Mouse (Mus musculus): ENCODE data around the gene Fbf1.

Fbf1 gene

GRCm38 (mm10) chr11:116178411-116179121 lies 10.6 kb upstream of the Fbf1 start:
- no peak for DNase-seq (ENCODE audit: low spot score)

- DNase-seq (ENCODE audit: low spot score), result no peak
Measured at GRCm38 (mm10) chr11:116176010-116176409, 8.0 kb upstream of the Fbf1 start.

GRCm38 (mm10) chr11:116174775-116175448 lies 6.9 kb upstream of the Fbf1 start:
- no peak for DNase-seq (ENCODE audit: low spot score)

- DNase-seq (ENCODE audit: low spot score), result no peak
Measured at GRCm38 (mm10) chr11:116171959-116172358, 4.0 kb upstream of the Fbf1 start.

- no peak for DNase-seq (ENCODE audit: low spot score)
Measured at GRCm38 (mm10) chr11:116170003-116170800, 2.2 kb upstream of the Fbf1 start.

- no peak for DNase-seq (ENCODE audit: low spot score)
Measured at GRCm38 (mm10) chr11:116169214-116169613, 1.2 kb upstream of the Fbf1 start.

- no peak for DNase-seq (ENCODE audit: low spot score)
Measured at GRCm38 (mm10) chr11:116167232-116167631, 734 bp downstream of the Fbf1 start.

- DNase-seq (ENCODE audit: low spot score), result no peak
Measured at GRCm38 (mm10) chr11:116163002-116163401, 5.0 kb downstream of the Fbf1 start.

- DNase-seq (ENCODE audit: low spot score), result peak; percentile 61
Measured at GRCm38 (mm10) chr11:116162146-116162545, 5.8 kb downstream of the Fbf1 start.

GRCm38 (mm10) chr11:116161312-116161711 lies 6.7 kb downstream of the Fbf1 start:
- no peak for DNase-seq (ENCODE audit: low spot score)

- no peak for DNase-seq (ENCODE audit: low spot score)
Measured at GRCm38 (mm10) chr11:116150960-116151359, 17.0 kb downstream of the Fbf1 start.

GRCm38 (mm10) chr11:116149341-116149740 lies 18.6 kb downstream of the Fbf1 start:
- no peak for DNase-seq (ENCODE audit: low spot score)

- DNase-seq (ENCODE audit: low spot score), result peak; percentile 52
Measured at GRCm38 (mm10) chr11:116148761-116149221, 19.2 kb downstream of the Fbf1 start.

GRCm38 (mm10) chr11:116146294-116146985 lies 21.5 kb downstream of the Fbf1 start:
- DNase-seq (ENCODE audit: low spot score), result peak; percentile 57

GRCm38 (mm10) chr11:116145481-116146293 lies 22.3 kb downstream of the Fbf1 start:
- DNase-seq (ENCODE audit: low spot score), result no peak

- DNase-seq (ENCODE audit: low spot score), result no peak
Measured at GRCm38 (mm10) chr11:116143468-116143867, 24.5 kb downstream of the Fbf1 start.

- no peak for DNase-seq (ENCODE audit: low spot score)
Measured at GRCm38 (mm10) chr11:116142211-116142991, 25.6 kb downstream of the Fbf1 start.

GRCm38 (mm10) chr11:116138468-116139138 lies 29.4 kb downstream of the Fbf1 start, which contains the start of gene Mrpl38:
Mrpl38 (minus strand) TSS chr11:116138868.
- DNase-seq (ENCODE audit: low spot score), result peak; percentile 91

- no peak for DNase-seq (ENCODE audit: low spot score)
Measured at GRCm38 (mm10) chr11:116138096-116138467, 29.9 kb downstream of the Fbf1 start.

- DNase-seq (ENCODE audit: low spot score), result no peak
Measured at GRCm38 (mm10) chr11:116134171-116134570, 33.8 kb downstream of the Fbf1 start.
